Mouse (Mus musculus): ENCODE data around the gene Trp53. TPM values are rescaled to one million over a fixed set of nuclear protein-coding genes. Genes with fewer than 3 reads are reported as not detected.

Gene Trp53
- total and polyA plus RNA-seq, 3 experiments: 24.9 to 372 (median 107) TPM

GRCm38 (mm10) chr11:69628286-69628685 lies 48.1 kb downstream of the Trp53 start:
- Histone ChIP-seq H3K4me1 (ENCODE audit: control insufficient read depth in 1 of 2, insufficient read depth in 2 of 2) (peaks cover 0 to 16% of the 10 kb centered on the region in 2 experiments; a peak in 2 of 4 replicates), H3K27me3 (replicated peaks) (peaks cover 2% of the 10 kb centered on the region), H3K9ac (ENCODE audit: insufficient read depth, low read depth) (no peak overlapping the region), H3K79me2 (replicated peaks; ENCODE audit: control insufficient read depth, extremely low read depth, insufficient read depth, poor library complexity, severe bottlenecking) (peaks cover 2% of the 10 kb centered on the region), H3K4me2 (ENCODE audit: insufficient read depth, low read depth, poor library complexity, severe bottlenecking) (peak overlapping the region; percentile 67), H3K4me3 (replicated peaks in 1 of 3; ENCODE audit: low read depth in 2 of 3, low read length in 2 of 3, poor library complexity in 1 of 3) (no peak overlapping the region), H3K9me3 (replicated peaks; ENCODE audit: low read length) (no peaks in the 10 kb centered on the region), H3K36me3 (replicated peaks in 1 of 2; ENCODE audit: control insufficient read depth in 1 of 2, insufficient read depth in 1 of 2, low read length in 1 of 2) (no peaks in the 10 kb centered on the region), H3K27ac (ENCODE audit: insufficient read depth, low read depth) (no peak overlapping the region)
- TF ChIP-seq RAD21 (IDR thresholded peaks at IDR 0.05; ENCODE audit: low read depth, low read length) (peak; percentile 74), ZMIZ1 (IDR thresholded peaks at IDR 0.05; ENCODE audit: low read depth, low read length) (no peak), BHLHE40 (IDR thresholded peaks at IDR 0.05; ENCODE audit: low read depth, low read length) (no peak), CTCF (conservative IDR thresholded peaks at IDR 0.05 in 1 of 2, IDR thresholded peaks at IDR 0.05 in 1 of 2; ENCODE audit: low read depth in 2 of 2, low read length in 2 of 2) (peak; percentile 95 to 99), HCFC1 (IDR thresholded peaks at IDR 0.05; ENCODE audit: low read depth, low read length) (no peak), MXI1 (IDR thresholded peaks at IDR 0.05; ENCODE audit: low read depth, low read length) (no peak), MEF2A (IDR thresholded peaks at IDR 0.05; ENCODE audit: borderline replicate concordance, low read depth, low read length) (no peak), POLR2AphosphoS2 (IDR thresholded peaks at IDR 0.05; ENCODE audit: low read depth, low read length) (no peak), JUND (conservative IDR thresholded peaks at IDR 0.05; ENCODE audit: low read depth, low read length) (no peak), CHD2 (IDR thresholded peaks at IDR 0.05; ENCODE audit: low read length) (no peak), ELF1 (IDR thresholded peaks at IDR 0.05; ENCODE audit: low read depth, low read length) (no peak), USF1 (IDR thresholded peaks at IDR 0.05; ENCODE audit: low read depth, low read length) (no peak), RCOR1 (conservative IDR thresholded peaks at IDR 0.05; ENCODE audit: low read depth, low read length) (no peak), TCF12 (IDR thresholded peaks at IDR 0.05; ENCODE audit: low read depth, low read length) (no peak), POLR2A (IDR thresholded peaks at IDR 0.05; ENCODE audit: low read depth, low read length) (0 out of 2 replicates have a peak, but pooled peaks have one; percentile 21), IRF4 (IDR thresholded peaks at IDR 0.05; ENCODE audit: low read depth, low read length) (no peak), SMC3 (IDR thresholded peaks at IDR 0.05; ENCODE audit: low read depth, low read length) (peak; percentile 63), NRF1 (IDR thresholded peaks at IDR 0.05; ENCODE audit: low read depth, low read length) (no peak; the same call in 1 of the 2 replicates), MYC (IDR thresholded peaks at IDR 0.05; ENCODE audit: low read depth, low read length) (no peak), MAX (IDR thresholded peaks at IDR 0.05; ENCODE audit: low read length) (no peak), NELFE (IDR thresholded peaks at IDR 0.05; ENCODE audit: low read depth, low read length) (no peak), JUN (IDR thresholded peaks at IDR 0.05; ENCODE audit: insufficient read depth, low read depth, low read length) (no peak), SIN3A (IDR thresholded peaks at IDR 0.05; ENCODE audit: low read length) (no peak), ZNF384 (IDR thresholded peaks at IDR 0.05; ENCODE audit: low read depth, low read length) (no peak), USF2 (conservative IDR thresholded peaks at IDR 0.05; ENCODE audit: low read depth, low read length) (no peak), ZC3H11A (IDR thresholded peaks at IDR 0.05; ENCODE audit: low read depth, low read length) (no peak), ETS1 (conservative IDR thresholded peaks at IDR 0.05; ENCODE audit: low read depth, low read length) (no peak), PAX5 (IDR thresholded peaks at IDR 0.05; ENCODE audit: low read length) (no peak), MAFK (IDR thresholded peaks at IDR 0.05; ENCODE audit: insufficient replicate concordance, low read length) (no peak), E2F4 (IDR thresholded peaks at IDR 0.05; ENCODE audit: insufficient replicate concordance, low read depth, low read length) (no peak), CHD1 (IDR thresholded peaks at IDR 0.05; ENCODE audit: low read depth, low read length) (no peak), MAZ (IDR thresholded peaks at IDR 0.05; ENCODE audit: low read depth, low read length) (no peak), KAT2A (IDR thresholded peaks at IDR 0.05; ENCODE audit: insufficient replicate concordance, low read length) (no peak), UBTF (IDR thresholded peaks at IDR 0.05; ENCODE audit: low read depth, low read length) (no peak), ZKSCAN1 (IDR thresholded peaks at IDR 0.05; ENCODE audit: borderline replicate concordance, low read depth, low read length) (no peak), EP300 (IDR thresholded peaks at IDR 0.05; ENCODE audit: low read length) (no peak), GABPA (IDR thresholded peaks at IDR 0.05; ENCODE audit: insufficient replicate concordance, low read depth, low read length) (no peak), TBP (conservative IDR thresholded peaks at IDR 0.05; ENCODE audit: low read depth, low read length) (0 out of 2 replicates have a peak, but pooled peaks have one; percentile 28)
- dilution Hi-C loops (cut with MboI; ENCODE audit: extremely low pct_ligation_motif_present, extremely low pct_unique_long_range_greater_than_20kb, low sequenced_read_pairs): no loop called here
- in situ Hi-C loops (cut with MboI; ENCODE audit: low pct_ligation_motif_present, low pct_unique_long_range_greater_than_20kb, low sequenced_read_pairs): no loop called here
- peak; percentile 91 for DNase-seq (ENCODE audit: extremely low read depth)
